Mouse (Mus musculus): ENCODE measurements at regions not wholly inside any gene's neighbourhood (a gene's known extent, or its start where the extent isn't known, plus 50 kb on each side); places are given as distances from the start of the nearest gene placed in this dataset.

- no peak for TF ChIP-seq POLR2A (IDR thresholded peaks at IDR 0.05; ENCODE audit: insufficient read length, low read depth)
- TF ChIP-seq E2F4 (IDR thresholded peaks at IDR 0.05; ENCODE audit: insufficient read depth) = no peak
- peak in 2 of 3 experiments; percentile 52 to 71 for TF ChIP-seq MYOD1 (IDR thresholded peaks at IDR 0.05; ENCODE audit: control insufficient read depth in 1 of 3, insufficient read length in 2 of 3, low read depth in 2 of 3)
- no peak for TF ChIP-seq MAX (IDR thresholded peaks at IDR 0.05; ENCODE audit: low read depth)
- no peak for TF ChIP-seq USF1 (IDR thresholded peaks at IDR 0.05; ENCODE audit: low read depth)
- no peak for TF ChIP-seq TCF3 (IDR thresholded peaks at IDR 0.05; ENCODE audit: insufficient read length, low read depth)
- TF ChIP-seq MYOG (IDR thresholded peaks at IDR 0.05; ENCODE audit: control insufficient read depth in 1 of 3, insufficient read depth in 1 of 3, insufficient read length in 2 of 3, low read depth in 2 of 3) = peak; percentile 45 to 83 (median 53)
- TF ChIP-seq POLR2AphosphoS2 (IDR thresholded peaks at IDR 0.05; ENCODE audit: insufficient read length, low read depth) = no peak
- no peak for TF ChIP-seq CEBPB (IDR thresholded peaks at IDR 0.05; ENCODE audit: insufficient read depth, poor library complexity, severe bottlenecking)
- peak; percentile 4 for TF ChIP-seq TCF12 (IDR thresholded peaks at IDR 0.05; ENCODE audit: insufficient read depth, poor library complexity, severe bottlenecking)
- no peak for TF ChIP-seq SRF (IDR thresholded peaks at IDR 0.05; ENCODE audit: control insufficient read depth, insufficient read length, low read depth)
Observed at GRCm38 (mm10) chr15:62462698-62463097, 1382.3 kb downstream of the Gsdmc2 start.
